In the genomic region with DNA sequence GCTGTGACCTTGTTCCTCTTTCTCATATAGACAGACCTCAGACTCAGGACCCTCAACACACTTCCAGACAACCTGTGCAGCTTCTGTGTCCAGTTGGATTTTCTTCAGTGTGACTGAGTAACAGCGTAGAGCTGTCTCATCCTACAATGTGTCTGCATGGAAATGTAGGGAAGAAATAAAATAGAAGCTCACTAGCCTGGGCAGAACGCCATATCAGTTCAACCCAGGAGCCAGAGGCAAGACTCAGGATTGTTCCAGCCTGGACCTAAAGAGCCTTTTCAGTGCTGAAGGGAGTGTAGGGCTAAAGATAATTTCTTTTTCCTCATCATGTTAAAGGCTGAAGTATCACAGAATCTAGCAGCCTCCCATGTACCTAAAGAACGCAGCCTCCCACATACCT, we compare ENCODE assay signal across 28 mouse cellular contexts.
DNase-seq lines count a peak whose midpoint lies in the region; ATAC-seq and TF ChIP-seq lines count a peak whose summit lies in the region.
"Had no signal": no experiment of that assay in that cellular context is flagged by ENCODE, and none has a peak within 500 bp of the region (broad histone marks: within the 10 kb centered on the region; RNA-seq: fewer than 3 reads in every experiment).

No protein-coding gene starts in this region.

- H3K4me1 ChIP-seq in heart, embryonic 11.5 days (ENCODE audit: control insufficient read depth, insufficient read depth, low read length) = no peaks in the 10 kb centered on the region
- peaks cover 10% of the 10 kb centered on the region for H3K4me1 ChIP-seq in lung, embryonic 14.5 days (ENCODE audit: insufficient read depth)
- H3K4me1 ChIP-seq in lung, adult 2 months (ENCODE audit: control insufficient read depth, insufficient read depth, low read length) = no peaks in the 10 kb centered on the region

- ATAC-seq in heart, embryonic 11.5 days (replicated peaks; ENCODE audit: insufficient number of reproducible peaks, low FRiP score, low TSS enrichment) = no peak
- ATAC-seq in lung, embryonic 14.5 days (ENCODE audit: insufficient read depth) = no peak
- ATAC-seq: forebrain, embryonic 15.5 days; hindbrain, postnatal 0 days; inflammation-experienced regulatory T-cells, adult 6 months; intestine, embryonic 16.5 days; Patski had no signal

- no peak for TF ChIP-seq POLR2A in lung, adult 2 months (IDR thresholded peaks at IDR 0.05; ENCODE audit: borderline replicate concordance, extremely low read depth, low read depth, low read length)

- no peak for TF ChIP-seq CTCF in lung, embryonic 14.5 days (IDR thresholded peaks at IDR 0.05; ENCODE audit: low read depth)
- TF ChIP-seq CTCF in lung, adult 2 months (IDR thresholded peaks at IDR 0.05; ENCODE audit: insufficient read depth, low read length) = no peak

- H3K27ac ChIP-seq in heart, embryonic 11.5 days (ENCODE audit: low read depth, low read length) = no peak overlapping the region
- H3K27ac ChIP-seq in lung, embryonic 14.5 days (ENCODE audit: low read depth) = no peak overlapping the region
- H3K27ac ChIP-seq: embryonic facial prominence, embryonic 10.5 days; embryonic facial prominence, embryonic 13.5 days; forebrain, embryonic 12.5 days; forebrain, embryonic 15.5 days; hindbrain, embryonic 14.5 days; hindbrain, postnatal 0 days had no signal

- no peak overlapping the region for H3K4me2 ChIP-seq in heart, embryonic 11.5 days
- no peak overlapping the region for H3K4me2 ChIP-seq in lung, embryonic 14.5 days
- H3K4me2 ChIP-seq: embryonic facial prominence, embryonic 13.5 days; forebrain, embryonic 12.5 days; forebrain, embryonic 15.5 days; hindbrain, embryonic 14.5 days had no signal

- H3K27me3 ChIP-seq in heart, embryonic 11.5 days (ENCODE audit: control insufficient read depth, insufficient read depth, low read length) = no peaks in the 10 kb centered on the region; the same call in 1 of the 2 replicates
- no peaks in the 10 kb centered on the region for H3K27me3 ChIP-seq in lung, embryonic 14.5 days (ENCODE audit: insufficient read depth, low read length)
- H3K27me3 ChIP-seq: CH12.LX; forebrain, embryonic 15.5 days had no signal

- 72% methylated on average over 3 of the region's 3 CpGs for WGBS in heart, embryonic 11.5 days (ENCODE audit: insufficient replicate concordance)
- 75% methylated on average over 3 of the region's 3 CpGs for WGBS in lung, embryonic 14.5 days
- WGBS in lung, adult 2 months = 81% methylated on average over 3 of the region's 3 CpGs

- no peak overlapping the region for H3K9ac ChIP-seq in heart, embryonic 11.5 days (ENCODE audit: low read depth, low read length)
- no peak overlapping the region for H3K9ac ChIP-seq in lung, embryonic 14.5 days
- H3K9ac ChIP-seq: embryonic facial prominence, embryonic 13.5 days; forebrain, embryonic 12.5 days; forebrain, embryonic 15.5 days; hindbrain, embryonic 14.5 days had no signal

- H3K4me3 ChIP-seq in heart, embryonic 11.5 days (ENCODE audit: low read depth, low read length) = no peak overlapping the region
- H3K4me3 ChIP-seq in lung, embryonic 14.5 days (ENCODE audit: low read depth, low read length) = no peak overlapping the region
- no peak overlapping the region for H3K4me3 ChIP-seq in lung, adult 2 months (replicated peaks; ENCODE audit: extremely low read depth, low read depth, low read length)
- H3K4me3 ChIP-seq: embryonic facial prominence, embryonic 10.5 days; embryonic facial prominence, embryonic 13.5 days; erythroblast, embryonic 14.5 days; forebrain, embryonic 12.5 days; forebrain, embryonic 15.5 days had no signal

- no peaks in the 10 kb centered on the region for H3K36me3 ChIP-seq in heart, embryonic 11.5 days (ENCODE audit: control insufficient read depth, insufficient read depth, low read length)
- H3K36me3 ChIP-seq in lung, embryonic 14.5 days (ENCODE audit: insufficient read depth) = no peaks in the 10 kb centered on the region
- H3K36me3 ChIP-seq: embryonic facial prominence, embryonic 10.5 days; embryonic facial prominence, embryonic 13.5 days; forebrain, embryonic 12.5 days; forebrain, embryonic 15.5 days; G1E had no signal

- peak; percentile 53 to 54 for DNase-seq in heart, adult 18-20 months
- DNase-seq in lung, embryonic 14.5 days = peak; percentile 8
- no peak for DNase-seq in lung, adult 2 months
- DNase-seq in heart, postnatal 4 days = peak; percentile 44
- DNase-seq in layer of hippocampus, adult 11-12 months (ENCODE audit: low spot score) = no peak
- DNase-seq: adrenal gland, adult 2 months; adrenal gland, postnatal 14 days; B cell, adult 2 months; cerebellum, adult 11 months; cerebellum, adult 2 months; cerebellum, adult 9-11 months; cerebellum, postnatal 25 days; gastrocnemius, postnatal 36 days; kidney, adult 18-20 months; kidney, adult 9 months had no signal

- H3K9me3 ChIP-seq in heart, embryonic 11.5 days (replicated peaks; ENCODE audit: control insufficient read depth, low read length) = no peaks in the 10 kb centered on the region
- H3K9me3 ChIP-seq in lung, embryonic 14.5 days (ENCODE audit: low read depth, low read length) = no peaks in the 10 kb centered on the region
- H3K9me3 ChIP-seq: embryonic facial prominence, embryonic 10.5 days; embryonic facial prominence, embryonic 13.5 days; forebrain, embryonic 12.5 days; forebrain, embryonic 15.5 days; G1E had no signal

Comparison
In these comparisons a context has a peak if more than half of its experiments do, and no peak if none do; other contexts are left out.
1. DNase-seq: peak in heart, adult 18-20 months (2 of 2), lung, embryonic 14.5 days (single experiment) and heart, postnatal 4 days (single experiment); none in lung, adult 2 months (single experiment) and layer of hippocampus, adult 11-12 months (single experiment).